Mouse (Mus musculus) T-helper 17 cell (primary cell): ENCODE measurements at regions not wholly inside any gene's neighbourhood (a gene's known extent, or its start where the extent isn't known, plus 50 kb on each side); places are given as distances from the start of the nearest gene placed in this dataset.

ENCODE experiments used
- in situ Hi-C, 2 experiments: fragments of 300-600 bp; cut with MboI, MseI; formaldehyde crosslinking; loops; 1 replicate in 1 of 2; 2 replicates in 1 of 2; pipeline ENCODE4 v1.15.1; 2025; ENCODE audit warnings: high pct_unique_total_duplicates in 2 of 2

GRCm38 (mm10) chr14:71359581-71359980 is 759.9 kb upstream of the Fam160b2 start:
- in situ Hi-C loops, result no loop called here

GRCm38 (mm10) chr14:71338219-71338618 is 738.6 kb upstream of the Fam160b2 start:
- in situ Hi-C loops, result no loop called here

- in situ Hi-C loops, result no loop called here
Observed at GRCm38 (mm10) chr14:71336906-71337305, 737.3 kb upstream of the Fam160b2 start.

- in situ Hi-C loops, result no loop called here
Observed at GRCm38 (mm10) chr14:71334022-71334421, 734.4 kb upstream of the Fam160b2 start.

- in situ Hi-C loops, result no loop called here
Observed at GRCm38 (mm10) chr14:71329862-71330630, 730.4 kb upstream of the Fam160b2 start.

GRCm38 (mm10) chr14:71327621-71328020 is 728.0 kb upstream of the Fam160b2 start:
- in situ Hi-C loops, result no loop called here

GRCm38 (mm10) chr14:71326521-71327105 is 727.0 kb upstream of the Fam160b2 start:
- in situ Hi-C loops, result no loop called here

- in situ Hi-C loops, result no loop called here
Observed at GRCm38 (mm10) chr14:71315228-71315627, 715.6 kb upstream of the Fam160b2 start.

GRCm38 (mm10) chr14:71299755-71300154 is 700.1 kb upstream of the Fam160b2 start:
- in situ Hi-C loops, result no loop called here

- in situ Hi-C loops, result no loop called here
Observed at GRCm38 (mm10) chr14:71281568-71281967, 681.9 kb upstream of the Fam160b2 start.

GRCm38 (mm10) chr14:71276309-71276791 is 676.7 kb upstream of the Fam160b2 start:
- in situ Hi-C loops, result no loop called here

- in situ Hi-C loops, result no loop called here
Observed at GRCm38 (mm10) chr14:71272470-71272869, 672.8 kb upstream of the Fam160b2 start.

- in situ Hi-C loops, result no loop called here
Observed at GRCm38 (mm10) chr14:71257650-71258049, 658.0 kb upstream of the Fam160b2 start.

GRCm38 (mm10) chr14:71254207-71254606 is 654.6 kb upstream of the Fam160b2 start:
- in situ Hi-C loops, result no loop called here

- in situ Hi-C loops, result no loop called here
Observed at GRCm38 (mm10) chr14:71252136-71252535, 652.5 kb upstream of the Fam160b2 start.

- in situ Hi-C loops, result no loop called here
Observed at GRCm38 (mm10) chr14:71251116-71251515, 651.5 kb upstream of the Fam160b2 start.

- in situ Hi-C loops, result no loop called here
Observed at GRCm38 (mm10) chr14:71249387-71249965, 649.8 kb upstream of the Fam160b2 start.

GRCm38 (mm10) chr14:71248534-71248933 is 648.9 kb upstream of the Fam160b2 start:
- in situ Hi-C loops, result no loop called here

GRCm38 (mm10) chr14:71241655-71242390 is 642.2 kb upstream of the Fam160b2 start:
- in situ Hi-C loops, result no loop called here

GRCm38 (mm10) chr14:71236192-71236591 is 636.6 kb upstream of the Fam160b2 start:
- in situ Hi-C loops, result loop anchor here in 1 of 2 experiments (5.0 kb wide), 1 partner anchor 1716 kb away; no protein-coding TSS in a partner anchor

- in situ Hi-C loops, result loop anchor here in 1 of 2 experiments (5.0 kb wide), 1 partner anchor 1717 kb away; no protein-coding TSS in a partner anchor
Observed at GRCm38 (mm10) chr14:71234900-71235299, 635.3 kb upstream of the Fam160b2 start.

- in situ Hi-C loops, result no loop called here
Observed at GRCm38 (mm10) chr14:71234276-71234675, 634.6 kb upstream of the Fam160b2 start.
